Mouse (Mus musculus): ENCODE data around the gene Mast3.

The Mast3 gene

GRCm38 (mm10) chr8:70749097-70749674, 55.7 kb downstream of the Mast3 start:
- in situ Hi-C loops (cut with MboI, MseI), result loop anchor here in 1 of 2 experiments (5.0 kb wide), 1 partner anchor 37 kb away; no protein-coding TSS in a partner anchor

- in situ Hi-C loops (cut with MboI, MseI), result loop anchor here in 1 of 2 experiments (5.0 kb wide), 1 partner anchor 36 kb away; no protein-coding TSS in a partner anchor
These were observed 56.4 kb downstream of the Mast3 start for GRCm38 (mm10) chr8:70748246-70749096.

- in situ Hi-C loops (cut with MboI, MseI), result loop anchor here in 1 of 2 experiments (5.0 kb wide), 1 partner anchor 35 kb away; no protein-coding TSS in a partner anchor
These were observed 57.5 kb downstream of the Mast3 start for GRCm38 (mm10) chr8:70747211-70747890.

- in situ Hi-C loops (cut with MboI, MseI), result loop anchor here in 1 of 2 experiments (5.0 kb wide), 1 partner anchor 34 kb away; no protein-coding TSS in a partner anchor
These were observed 58.2 kb downstream of the Mast3 start for GRCm38 (mm10) chr8:70746676-70747075.

GRCm38 (mm10) chr8:70745691-70746220, 59.1 kb downstream of the Mast3 start:
- in situ Hi-C loops (cut with MboI, MseI), result loop anchor here in 1 of 2 experiments (5.0 kb wide), 1 partner anchor 33 kb away; no protein-coding TSS in a partner anchor

GRCm38 (mm10) chr8:70744806-70745205, 60.0 kb downstream of the Mast3 start:
- in situ Hi-C loops (cut with MboI, MseI), result loop anchor here in 1 of 2 experiments (5.0 kb wide), 1 partner anchor 33 kb away; no protein-coding TSS in a partner anchor

GRCm38 (mm10) chr8:70743656-70744590, 60.9 kb downstream of the Mast3 start:
- in situ Hi-C loops (cut with MboI, MseI), result no loop called here

GRCm38 (mm10) chr8:70742981-70743655, 61.7 kb downstream of the Mast3 start:
- in situ Hi-C loops (cut with MboI, MseI), result no loop called here

- in situ Hi-C loops (cut with MboI, MseI), result no loop called here
These were observed 62.7 kb downstream of the Mast3 start for GRCm38 (mm10) chr8:70742176-70742575.

GRCm38 (mm10) chr8:70741661-70742060, 63.2 kb downstream of the Mast3 start:
- in situ Hi-C loops (cut with MboI, MseI), result no loop called here

- in situ Hi-C loops (cut with MboI, MseI), result no loop called here
These were observed 66.6 kb downstream of the Mast3 start for GRCm38 (mm10) chr8:70738211-70738610.

- in situ Hi-C loops (cut with MboI, MseI), result no loop called here
These were observed 67.1 kb downstream of the Mast3 start for GRCm38 (mm10) chr8:70737705-70738104.

- in situ Hi-C loops (cut with MboI, MseI), result no loop called here
These were observed 73.9 kb downstream of the Mast3 start for GRCm38 (mm10) chr8:70730956-70731355.

GRCm38 (mm10) chr8:70729808-70730475, 74.9 kb downstream of the Mast3 start:
- in situ Hi-C loops (cut with MboI, MseI), result no loop called here
